Mouse (Mus musculus) limb, embryonic 15.5 days (tissue): ENCODE results near the gene Isyna1. TPM values are rescaled to one million over a fixed set of nuclear protein-coding genes. Genes with fewer than 3 reads are reported as not detected.
A peak's percentile ranks its signal among the peaks of the same experiment; 100 is the strongest.

Experiments
- ATAC-seq: fragments of 200-750 bp; cut with Nextera tagmentation; 2 replicates; pipeline ENCODE4 v1.8.0; 2017; ENCODE audit warnings: low read depth, moderate TSS enrichment; ENCODE audit not compliant: insufficient number of reproducible peaks, low FRiP score, low TSS enrichment
- H3K27ac ChIP-seq: fragments of 300-500 bp; sonication (generic); 2 replicates; pipeline ENCODE4 v1.5.1; 2015; ENCODE audit warnings: moderate library complexity, mild to moderate bottlenecking, inconsistent platforms
- H3K27me3 ChIP-seq: fragments of 300-500 bp; sonication (generic); 2 replicates; pipeline ENCODE4 v1.6.1; 2015; ENCODE audit warnings: inconsistent platforms
- H3K36me3 ChIP-seq: fragments of 300-500 bp; sonication (generic); 2 replicates; pipeline ENCODE4 v1.6.1; 2015; ENCODE audit warnings: inconsistent platforms
- H3K4me1 ChIP-seq: fragments of 300-500 bp; sonication (generic); 2 replicates; pipeline ENCODE4 v1.6.1; 2015; ENCODE audit warnings: inconsistent platforms
- H3K4me2 ChIP-seq: fragments of 300-500 bp; sonication (generic); 2 replicates; pipeline ENCODE4 v1.6.1; 2015; ENCODE audit warnings: mild to moderate bottlenecking, inconsistent platforms
- H3K4me3 ChIP-seq: fragments of 300-500 bp; sonication (generic); 2 replicates; pipeline ENCODE4 v1.5.1; 2015; ENCODE audit warnings: mild to moderate bottlenecking, inconsistent platforms
- H3K9ac ChIP-seq: fragments of 300-500 bp; sonication (generic); 2 replicates; pipeline ENCODE4 v1.6.1; 2015; ENCODE audit warnings: inconsistent platforms
- H3K9me3 ChIP-seq: fragments of 300-500 bp; sonication (generic); 2 replicates; pipeline ENCODE4 v1.6.1; 2016; ENCODE audit warnings: inconsistent platforms
- WGBS: fragments of 180-500 bp; shearing (Covaris S2); methylation state at CpG from one replicate; pipeline ENCODE4 v1.1.7; 2015; 5-methylcytosine and 5-hydroxymethylcytosine counted together
- polyA plus RNA-seq: library from polyadenylated mRNA; unstranded; fragments of >200 nt; fragmentation: Nextera tagmentation; extraction: Ambion mirVana; gene quantifications from 2 replicates; pipeline ENCODE4 v1.2.1, GENCODE M21; 2015

Gene Isyna1
- polyA plus RNA-seq, 1 experiment from 2014 or later = 123 TPM

DNA sequence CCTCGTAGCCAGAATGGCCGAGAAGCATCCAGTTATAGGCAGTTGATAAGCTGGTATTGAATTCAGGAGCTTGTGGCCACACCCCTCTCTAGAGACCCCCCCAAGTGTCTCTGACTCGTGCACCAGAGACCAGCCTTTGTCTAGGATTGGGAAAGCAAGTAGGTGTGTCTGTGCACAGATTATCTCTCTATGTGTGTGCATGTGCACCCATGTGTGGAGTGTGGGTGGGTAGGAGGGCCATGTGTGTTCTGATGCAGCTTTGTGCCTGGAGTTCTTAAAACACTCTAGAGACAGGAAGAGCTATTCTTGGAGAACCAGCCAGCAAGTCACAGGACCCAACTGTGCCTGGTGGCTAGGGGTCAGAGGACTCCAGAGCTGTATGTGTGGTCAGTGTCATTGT lies 33.6 kb upstream of the Isyna1 start:
- no peak for ATAC-seq
- H3K27me3 ChIP-seq = no peaks in the 10 kb centered on the region
- H3K36me3 ChIP-seq = peaks cover 11% of the 10 kb centered on the region
- H3K4me1 ChIP-seq = peaks cover 40% of the 10 kb centered on the region
- H3K9ac ChIP-seq = no peak overlapping the region
- H3K4me2 ChIP-seq = no peak overlapping the region
- H3K27ac ChIP-seq = no peak overlapping the region
- WGBS = 69% methylated on average over 3 of the region's 3 CpGs
- no peaks in the 10 kb centered on the region for H3K9me3 ChIP-seq
- no peak overlapping the region for H3K4me3 ChIP-seq

DNA sequence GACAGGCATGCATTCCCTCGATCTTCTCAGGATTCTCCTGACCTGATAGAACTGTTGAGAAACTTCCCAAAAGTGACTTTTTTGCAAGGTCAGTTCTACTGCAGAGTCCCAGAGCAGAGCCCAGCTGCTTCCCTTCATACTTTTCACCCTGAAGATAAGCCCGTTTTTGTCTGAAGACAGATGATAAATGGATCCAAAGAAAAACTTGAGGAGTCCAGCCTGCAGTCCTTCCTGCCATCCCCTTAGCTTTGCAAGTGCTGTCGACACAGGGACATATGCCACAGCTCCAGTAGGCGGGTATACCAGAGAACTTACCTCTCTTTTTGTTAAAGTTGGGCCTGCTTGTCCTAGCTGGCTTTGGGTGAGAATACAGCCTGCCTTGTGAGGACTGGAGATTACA lies 32.8 kb upstream of the Isyna1 start:
- 63% methylated on average over 4 of the region's 4 CpGs for WGBS
- Histone ChIP-seq H3K36me3 (peaks cover 8% of the 10 kb centered on the region), H3K9me3 (no peaks in the 10 kb centered on the region), H3K27me3 (no peaks in the 10 kb centered on the region), H3K27ac (peak overlapping the region; percentile 47), H3K4me3 (no peak overlapping the region), H3K4me2 (no peak overlapping the region), H3K4me1 (peaks cover 44% of the 10 kb centered on the region), H3K9ac (no peak overlapping the region)
- ATAC-seq = no peak

DNA sequence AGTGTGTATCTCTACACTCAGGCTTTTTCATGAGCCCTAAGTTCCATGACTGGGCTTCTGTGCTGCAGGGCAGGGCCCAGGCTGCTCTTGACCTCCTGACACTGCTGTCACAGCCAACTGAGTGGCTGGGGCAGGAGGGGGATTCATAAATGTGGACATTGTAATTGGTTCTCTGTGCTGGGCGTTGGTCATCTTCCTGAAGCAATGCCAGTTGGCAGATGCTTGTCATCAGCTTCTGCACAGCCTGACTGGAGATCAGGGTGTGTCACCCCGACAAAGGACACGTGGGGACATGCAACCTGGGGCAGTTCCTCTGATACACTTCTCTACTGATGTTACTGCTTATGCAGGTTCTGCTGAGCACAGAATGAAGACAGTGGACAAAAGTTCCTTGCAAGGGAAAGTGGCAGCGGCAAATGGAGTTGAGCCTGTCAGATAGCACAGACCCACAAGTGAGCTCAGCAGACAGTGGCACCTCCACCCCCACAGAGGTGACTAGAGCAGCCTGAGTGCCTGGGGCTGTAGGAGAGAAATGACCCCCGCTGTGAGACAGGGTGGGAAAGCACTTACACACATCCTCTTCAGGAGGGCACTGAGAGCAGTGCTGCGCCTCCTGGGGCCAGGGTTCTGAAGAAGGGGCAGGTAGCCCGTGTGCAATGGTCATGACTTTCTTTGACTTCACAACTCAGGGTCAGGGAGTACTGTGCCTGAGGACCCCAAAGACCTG lies 32.2 kb upstream of the Isyna1 start:
- WGBS = 66% methylated on average over 7 of the region's 7 CpGs
- Histone ChIP-seq H3K36me3 (peaks cover 8% of the 10 kb centered on the region), H3K4me3 (no peak overlapping the region), H3K27ac (peak overlapping the region; percentile 47; the same call in 1 of the 2 replicates), H3K9ac (no peak overlapping the region), H3K4me1 (peaks cover 44% of the 10 kb centered on the region), H3K4me2 (no peak overlapping the region), H3K27me3 (no peaks in the 10 kb centered on the region), H3K9me3 (no peaks in the 10 kb centered on the region)
- ATAC-seq = no peak

DNA sequence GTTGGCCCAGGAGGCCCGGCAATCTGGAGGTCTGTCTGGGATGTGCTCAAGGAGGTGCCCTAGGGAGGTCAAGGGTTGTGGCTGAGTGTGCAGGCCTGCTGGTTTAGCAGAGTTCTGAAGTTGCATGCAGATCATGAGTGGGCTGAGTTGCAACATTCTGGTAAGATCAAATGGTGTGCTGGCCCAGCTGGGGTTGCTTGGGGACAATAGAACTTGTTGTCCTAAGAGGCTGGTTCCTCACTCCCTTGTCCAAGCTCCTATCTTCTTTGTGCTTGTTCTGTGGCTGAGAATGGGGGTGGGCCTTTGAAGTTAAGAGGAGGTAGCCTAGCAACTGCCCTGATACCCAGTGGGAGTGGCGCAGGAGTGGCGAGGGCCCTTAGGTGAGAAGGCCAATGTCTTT lies 31.4 kb upstream of the Isyna1 start:
- no peaks in the 10 kb centered on the region for H3K9me3 ChIP-seq
- no peak overlapping the region for H3K4me2 ChIP-seq
- WGBS = 77% methylated on average over 3 of the region's 3 CpGs
- H3K27ac ChIP-seq = no peak overlapping the region
- ATAC-seq = no peak
- H3K9ac ChIP-seq = no peak overlapping the region
- peaks cover 42% of the 10 kb centered on the region for H3K4me1 ChIP-seq
- no peaks in the 10 kb centered on the region for H3K27me3 ChIP-seq
- H3K4me3 ChIP-seq = no peak overlapping the region
- peaks cover 3% of the 10 kb centered on the region; the same call in 1 of the 2 replicates for H3K36me3 ChIP-seq

DNA sequence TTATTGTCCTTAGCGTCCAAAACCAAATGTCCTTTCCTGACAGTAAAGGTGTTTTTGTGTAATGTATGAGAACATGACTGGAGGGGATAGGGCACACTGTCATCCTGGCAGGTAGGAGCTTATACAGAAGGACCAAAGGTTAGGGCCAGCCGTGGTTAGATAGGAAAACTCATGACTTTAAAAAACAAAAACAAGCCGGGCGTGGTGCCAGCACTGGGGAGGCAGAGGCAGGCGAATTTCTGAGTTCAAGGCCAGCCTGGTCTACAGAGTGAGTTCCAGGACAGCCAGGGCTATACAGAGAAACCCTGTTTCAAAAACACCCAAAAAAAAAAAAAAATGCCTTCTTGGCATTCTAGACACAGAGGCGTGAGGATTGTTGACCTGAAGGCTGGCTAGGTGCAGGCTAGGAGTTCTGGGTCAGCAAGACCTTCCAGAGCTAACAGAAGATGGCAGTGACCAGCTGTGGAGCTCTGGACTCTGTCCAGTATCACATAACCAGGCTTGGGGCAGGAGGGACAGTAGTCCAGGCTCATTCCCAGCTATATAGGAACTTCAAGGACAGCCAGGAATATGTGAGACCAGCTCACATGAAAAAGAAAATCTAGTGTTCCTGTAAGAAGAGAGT lies 30.3 kb upstream of the Isyna1 start:
- no peak overlapping the region for H3K4me3 ChIP-seq
- peaks cover 3% of the 10 kb centered on the region; the same call in 1 of the 2 replicates for H3K36me3 ChIP-seq
- 89% methylated on average over 6 of the region's 6 CpGs for WGBS
- H3K9ac ChIP-seq = no peak overlapping the region
- no peak overlapping the region for H3K27ac ChIP-seq
- no peak overlapping the region for H3K4me2 ChIP-seq
- H3K27me3 ChIP-seq = no peaks in the 10 kb centered on the region
- no peak for ATAC-seq
- H3K9me3 ChIP-seq = no peaks in the 10 kb centered on the region
- peaks cover 35% of the 10 kb centered on the region for H3K4me1 ChIP-seq

DNA sequence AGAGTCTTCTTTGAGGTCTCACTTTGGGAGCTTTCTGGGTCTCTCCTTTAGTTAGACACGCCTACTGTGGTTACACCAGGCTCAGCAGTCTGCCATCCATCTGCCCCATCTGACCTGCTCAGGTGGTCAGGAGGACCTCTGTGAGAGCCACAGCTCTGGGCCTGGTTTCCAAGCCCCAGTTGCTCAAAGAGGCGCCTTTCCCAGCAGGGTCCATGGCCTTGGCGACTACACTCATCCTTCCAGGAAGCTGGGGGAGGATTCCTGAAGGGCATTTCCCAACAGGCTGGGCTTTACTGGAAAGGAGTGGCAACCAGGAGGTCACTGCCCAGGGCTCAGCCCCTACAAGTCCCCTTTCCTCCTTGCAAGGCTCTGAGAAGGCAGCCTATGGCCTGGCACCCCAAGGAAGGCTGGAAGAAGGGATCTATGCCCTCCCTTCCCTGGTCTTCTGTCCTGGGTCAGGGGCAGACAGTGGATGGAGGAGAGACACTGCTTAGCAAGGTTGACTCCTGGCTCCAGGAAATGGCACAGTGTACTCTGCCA lies 29.4 kb upstream of the Isyna1 start:
- Histone ChIP-seq H3K36me3 (peaks cover 4% of the 10 kb centered on the region), H3K4me1 (peaks cover 32% of the 10 kb centered on the region), H3K27ac (no peak overlapping the region), H3K4me2 (no peak overlapping the region), H3K9me3 (no peaks in the 10 kb centered on the region), H3K4me3 (no peak overlapping the region), H3K27me3 (no peaks in the 10 kb centered on the region), H3K9ac (no peak overlapping the region)
- no peak for ATAC-seq
- WGBS = 76% methylated on average over 3 of the region's 3 CpGs

DNA sequence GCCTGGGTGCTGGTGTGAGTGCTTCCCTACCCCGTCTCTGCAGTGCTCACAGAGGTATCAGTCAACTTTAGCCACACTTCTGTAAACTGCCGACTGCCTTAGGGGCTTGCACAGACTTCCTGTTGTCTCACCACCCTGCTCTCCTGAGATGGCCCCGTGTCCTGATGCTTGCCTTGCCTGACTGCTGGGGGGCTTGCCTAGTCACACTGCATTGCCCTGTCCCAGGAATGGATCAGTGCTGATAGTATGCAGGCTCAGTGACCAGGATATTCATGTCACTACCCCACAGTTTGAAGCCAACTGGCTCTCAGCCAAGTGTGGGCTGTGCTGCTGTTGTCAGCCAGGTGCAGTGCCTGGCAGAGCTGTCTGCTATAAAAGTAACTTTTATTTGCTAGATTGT lies 28.6 kb upstream of the Isyna1 start:
- H3K9me3 ChIP-seq = no peaks in the 10 kb centered on the region
- no peak overlapping the region for H3K4me2 ChIP-seq
- no peak overlapping the region for H3K27ac ChIP-seq
- no peak for ATAC-seq
- H3K4me1 ChIP-seq = peaks cover 25% of the 10 kb centered on the region
- 41% methylated on average over 3 of the region's 3 CpGs for WGBS
- H3K36me3 ChIP-seq = peaks cover 7% of the 10 kb centered on the region
- no peak overlapping the region for H3K4me3 ChIP-seq
- H3K27me3 ChIP-seq = no peaks in the 10 kb centered on the region
- H3K9ac ChIP-seq = no peak overlapping the region

DNA sequence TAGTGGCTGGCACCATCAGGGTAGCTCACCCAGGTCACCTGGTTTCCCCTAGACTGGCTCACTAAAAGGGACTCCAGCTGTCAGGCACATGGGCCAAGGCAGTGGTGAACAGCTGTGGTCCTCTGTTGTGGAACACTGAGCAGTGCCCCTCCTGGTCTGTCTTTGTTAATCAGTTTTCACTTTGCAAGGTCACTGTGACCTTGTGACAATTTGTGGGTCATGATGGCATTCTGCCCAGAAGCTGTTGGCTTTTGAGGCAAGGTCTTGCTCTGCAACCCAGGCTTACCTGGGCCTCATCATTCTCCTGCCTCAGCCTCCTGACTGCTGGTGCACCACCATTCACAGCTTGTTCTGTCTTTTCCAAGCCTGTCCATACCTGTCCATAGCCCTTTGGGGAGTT lies 23.8 kb upstream of the Isyna1 start:
- no peak for ATAC-seq
- Histone ChIP-seq H3K9me3 (no peaks in the 10 kb centered on the region), H3K4me1 (peaks cover 6% of the 10 kb centered on the region), H3K27me3 (no peaks in the 10 kb centered on the region), H3K4me2 (no peak overlapping the region), H3K4me3 (no peak overlapping the region), H3K9ac (no peak overlapping the region), H3K27ac (no peak overlapping the region), H3K36me3 (peaks cover 27% of the 10 kb centered on the region)

DNA sequence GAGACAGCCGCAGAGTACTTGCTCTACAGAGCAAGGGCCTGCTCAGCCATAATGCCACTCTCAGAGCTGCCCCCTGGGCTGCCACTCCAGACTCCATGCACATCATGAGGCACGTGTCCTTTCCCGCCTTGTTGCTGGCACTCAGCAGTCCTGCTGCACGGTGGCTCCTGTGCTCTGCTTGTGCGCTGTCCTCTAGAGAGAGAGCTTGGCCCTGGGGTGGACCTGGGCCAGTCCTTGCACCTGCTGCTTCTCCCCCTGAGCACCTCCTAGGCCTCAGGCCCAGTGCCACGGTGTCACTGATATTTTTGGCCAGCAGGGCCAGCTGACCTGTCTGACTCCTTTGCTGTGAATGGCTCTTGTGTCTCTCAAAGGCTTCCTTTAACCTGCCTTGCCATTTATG lies 23.2 kb upstream of the Isyna1 start:
- 79% methylated on average over 6 of the region's 6 CpGs for WGBS
- peaks cover 27% of the 10 kb centered on the region for H3K36me3 ChIP-seq
- no peaks in the 10 kb centered on the region for H3K4me1 ChIP-seq
- H3K27me3 ChIP-seq = no peaks in the 10 kb centered on the region
- peak; percentile 41; the same call in 1 of the 2 replicates for ATAC-seq
- H3K4me2 ChIP-seq = no peak overlapping the region
- no peak overlapping the region for H3K27ac ChIP-seq
- no peak overlapping the region for H3K4me3 ChIP-seq
- H3K9me3 ChIP-seq = no peaks in the 10 kb centered on the region
- no peak overlapping the region for H3K9ac ChIP-seq

DNA sequence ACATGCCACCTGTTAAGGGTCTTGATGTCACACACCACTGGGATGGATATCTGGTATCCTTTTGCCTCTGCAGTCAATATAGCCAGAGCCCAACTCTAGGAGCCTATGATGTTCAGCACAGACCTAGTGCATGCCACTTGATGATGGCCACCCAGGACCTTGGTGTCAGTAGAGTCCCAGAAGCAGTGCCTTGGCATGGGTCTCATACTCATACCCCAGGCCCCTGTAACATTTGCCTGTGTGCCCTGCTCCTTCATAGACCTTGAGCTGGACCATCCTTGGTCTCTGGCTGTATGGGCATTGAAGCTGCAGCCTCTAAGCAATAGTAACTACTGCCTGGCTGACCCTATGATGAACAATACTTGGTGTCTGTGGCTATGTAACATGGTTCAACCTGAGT lies 19.9 kb upstream of the Isyna1 start:
- no peak for ATAC-seq

DNA sequence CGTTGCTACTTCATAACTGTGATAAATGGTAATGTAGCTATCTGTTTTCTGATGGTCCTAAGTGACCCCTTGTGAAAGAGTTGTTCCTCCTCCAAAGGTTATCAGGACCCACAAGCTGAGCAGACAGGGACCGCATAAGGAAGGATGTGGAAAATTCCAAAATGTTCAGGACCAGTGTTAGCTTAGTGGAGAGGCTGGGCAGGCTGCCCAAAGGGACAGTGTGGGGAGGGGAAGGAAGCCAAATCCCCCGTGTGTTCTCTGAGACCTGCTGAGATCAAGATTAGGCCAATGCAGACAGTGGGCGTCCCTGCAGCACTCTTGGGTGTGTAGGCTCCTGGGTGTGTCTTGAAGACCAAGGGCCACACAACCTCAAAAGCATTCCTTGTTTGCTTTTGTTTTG lies 19.3 kb upstream of the Isyna1 start:
- no peaks in the 10 kb centered on the region for H3K27me3 ChIP-seq
- H3K27ac ChIP-seq = no peak overlapping the region
- H3K4me3 ChIP-seq = no peak overlapping the region
- no peak overlapping the region for H3K9ac ChIP-seq
- H3K4me2 ChIP-seq = no peak overlapping the region
- no peaks in the 10 kb centered on the region for H3K9me3 ChIP-seq
- no peaks in the 10 kb centered on the region for H3K4me1 ChIP-seq
- peaks cover 44% of the 10 kb centered on the region for H3K36me3 ChIP-seq
- WGBS = 78% methylated on average over 4 of the region's 4 CpGs
- ATAC-seq = no peak

More for the DNA sequence above, 19.9 kb upstream of the Isyna1 start:
- H3K4me1 ChIP-seq = no peaks in the 10 kb centered on the region
- H3K27me3 ChIP-seq = no peaks in the 10 kb centered on the region
- H3K9me3 ChIP-seq = no peaks in the 10 kb centered on the region
- no peak overlapping the region for H3K9ac ChIP-seq
- H3K4me2 ChIP-seq = no peak overlapping the region
- H3K36me3 ChIP-seq = peaks cover 45% of the 10 kb centered on the region
- H3K4me3 ChIP-seq = no peak overlapping the region
- H3K27ac ChIP-seq = no peak overlapping the region

DNA sequence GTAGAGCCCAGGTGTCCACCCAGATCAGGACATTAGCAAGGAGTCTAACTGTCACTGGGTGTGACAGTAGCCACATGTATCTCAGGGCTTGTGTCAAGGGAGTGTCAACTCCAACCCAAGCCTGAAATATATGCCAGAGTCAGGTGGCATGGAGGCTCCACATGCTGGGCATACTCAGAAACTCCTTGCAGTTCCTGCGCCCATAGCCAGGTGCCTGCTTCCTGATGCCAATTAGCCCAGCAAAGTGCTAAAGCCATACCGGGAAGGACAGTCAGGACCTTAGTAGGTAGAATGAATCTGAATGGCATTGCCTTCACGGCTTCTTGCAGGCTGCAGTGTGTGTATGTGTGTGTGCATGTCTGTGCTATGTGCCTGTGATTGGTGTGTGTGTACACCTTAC lies 17.0 kb upstream of the Isyna1 start:
- H3K36me3 ChIP-seq = peaks cover 65% of the 10 kb centered on the region
- H3K4me1 ChIP-seq = no peaks in the 10 kb centered on the region
- no peaks in the 10 kb centered on the region for H3K27me3 ChIP-seq
- no peak overlapping the region for H3K4me2 ChIP-seq
- no peak overlapping the region for H3K4me3 ChIP-seq
- H3K9me3 ChIP-seq = no peaks in the 10 kb centered on the region
- no peak overlapping the region for H3K27ac ChIP-seq
- 93% methylated on average over 3 of the region's 3 CpGs for WGBS
- no peak overlapping the region for H3K9ac ChIP-seq
- no peak for ATAC-seq
